Mouse (Mus musculus) layer of hippocampus, postnatal 36 days (tissue): Measurements from ENCODE around the gene Peg3. TPM values are rescaled to one million over a fixed set of nuclear protein-coding genes. Genes with fewer than 3 reads are reported as not detected.
A peak's percentile ranks its signal among the peaks of the same experiment; 100 is the strongest.

Experiments used
- DNase-seq, 2 experiments: peaks; one replicate each; pipeline ENCODE4 v3.0.0; 2022
- total RNA-seq, 2 experiments: library from RNA; stranded (reverse); gene quantifications; 2 replicates each; pipeline ENCODE4 v1.2.3; 2021

Gene Peg3
- total RNA-seq, 2 experiments from 2014 or later = 178 to 188 TPM

- DNase-seq = no peak
Observed at GRCm38 (mm10) chr7:6709396-6709795, 20.8 kb downstream of the Peg3 start.

- no peak for DNase-seq
Observed at GRCm38 (mm10) chr7:6708451-6709180, 21.6 kb downstream of the Peg3 start.

GRCm38 (mm10) chr7:6707416-6708015 is 22.7 kb downstream of the Peg3 start:
- DNase-seq = no peak

GRCm38 (mm10) chr7:6699230-6699629 is 31.0 kb downstream of the Peg3 start:
- DNase-seq = no peak

GRCm38 (mm10) chr7:6696241-6697045 is 33.8 kb downstream of the Peg3 start, which contains the start of gene Zim1:
Gene Zim1, minus strand, starts transcription at chr7:6696450.
- peak; percentile 81 to 86 for DNase-seq

- DNase-seq = no peak
Observed at GRCm38 (mm10) chr7:6685511-6685910, 44.7 kb downstream of the Peg3 start.

GRCm38 (mm10) chr7:6666726-6667125 is 63.5 kb downstream of the Peg3 start:
- no peak for DNase-seq

- peak; percentile 17 to 21 for DNase-seq
Observed at GRCm38 (mm10) chr7:6663430-6663829, 66.8 kb downstream of the Peg3 start.

GRCm38 (mm10) chr7:6659605-6660004 is 70.6 kb downstream of the Peg3 start:
- no peak for DNase-seq

GRCm38 (mm10) chr7:6658606-6659005 is 71.6 kb downstream of the Peg3 start:
- DNase-seq = no peak

Other genes starting within 250 kb of the Peg3 start
- not detected for gene Olfr5, start 243.5 kb downstream of the Peg3 start, total RNA-seq
- gene Olfr1347, start 230.7 kb downstream of the Peg3 start, total RNA-seq = not detected
- not detected for gene Olfr1348, start 221.7 kb downstream of the Peg3 start, total RNA-seq
- gene Olfr1349, start 207.5 kb downstream of the Peg3 start, total RNA-seq = not detected
- not detected for gene Olfr1350, start 165.6 kb downstream of the Peg3 start, total RNA-seq
- gene Zim1, start 34.0 kb downstream of the Peg3 start, total RNA-seq = 10 to 100 TPM in 1 of 2 experiments, 1 to 10 TPM in 1; 8.9 to 10.5 TPM
- 10 to 100 TPM; 29.4 to 32.9 TPM for gene Usp29, start 147 bp upstream of the Peg3 start, total RNA-seq